Mouse (Mus musculus): Measurements from ENCODE around the gene Gstt2. TPM values are rescaled to one million over a fixed set of nuclear protein-coding genes. Genes with fewer than 3 reads are reported as not detected.
A peak's percentile ranks its signal among the peaks of the same experiment; 100 is the strongest.

The Gstt2 gene
- polyA plus RNA-seq, 3 experiments from 2014 or later, result 52.2 to 69.9 (median 64.5) TPM

- ATAC-seq, result no peak
These were observed 9.4 kb downstream of the Gstt2 start for GRCm38 (mm10) chr10:75827668-75828360.

DNA sequence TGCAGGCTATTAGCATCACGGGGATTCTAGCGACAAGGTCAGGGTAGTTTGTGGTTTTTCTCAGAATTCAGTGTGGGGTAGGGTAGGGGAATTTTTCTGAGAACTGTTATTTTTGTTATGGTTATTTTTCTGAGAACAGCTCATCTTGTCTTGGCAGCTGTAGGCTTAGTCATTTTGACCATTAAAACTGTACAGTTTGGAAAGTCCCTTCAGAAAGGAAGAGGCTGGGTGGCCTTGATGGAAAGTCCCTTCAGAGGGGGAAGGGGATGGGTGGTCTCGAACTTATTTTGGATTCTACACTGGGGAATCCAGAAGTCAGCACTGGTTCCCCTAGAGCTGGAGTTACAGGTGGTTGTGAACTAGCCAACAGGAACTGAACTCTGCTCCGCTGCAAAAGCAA lies 12.7 kb downstream of the Gstt2 start:
- ATAC-seq, result no peak

DNA sequence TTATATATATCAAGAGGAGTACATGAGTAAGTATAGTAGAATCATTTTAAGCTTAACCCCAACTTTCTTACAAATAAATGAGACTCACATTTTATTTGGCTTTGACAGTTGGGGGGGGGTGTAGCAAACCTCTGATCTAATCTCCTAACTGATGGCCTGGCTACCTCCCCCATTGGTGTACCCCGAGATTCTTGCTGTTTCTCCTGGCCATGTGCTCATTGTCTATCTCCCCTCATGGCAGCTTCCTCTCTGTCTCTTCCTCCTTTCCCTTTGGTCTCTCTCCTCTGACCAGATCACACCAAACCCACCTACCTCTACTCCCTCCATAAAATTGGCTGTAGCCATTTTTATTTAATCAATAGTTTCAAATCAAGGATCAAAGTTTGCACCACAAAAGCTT lies 13.4 kb downstream of the Gstt2 start:
- ATAC-seq, result no peak

DNA sequence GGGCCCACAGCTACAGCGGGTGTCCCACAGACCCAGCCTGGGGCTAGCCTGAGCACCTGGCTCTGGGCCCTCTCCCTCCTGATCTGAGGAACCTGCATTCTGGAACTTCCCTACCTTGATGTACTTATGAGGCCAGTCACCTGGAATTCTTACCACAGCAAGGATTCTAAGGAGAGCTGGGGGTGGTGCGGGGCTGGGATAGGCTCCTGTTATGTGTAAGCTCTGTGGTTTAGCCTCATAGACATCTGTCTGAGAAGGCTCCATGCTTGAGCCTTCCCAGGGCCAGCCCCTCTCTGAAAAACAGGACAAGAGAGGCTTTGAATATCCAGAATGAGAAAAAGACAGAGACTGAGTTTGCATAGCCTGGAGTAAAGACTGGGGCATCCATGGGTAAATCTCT lies 14.8 kb downstream of the Gstt2 start, which contains the start of gene Gstt4:
TSS of gene Gstt4 (minus strand) at position 101 of the 400 bp plus-strand sequence.
- no peak for ATAC-seq

GRCm38 (mm10) chr10:75819882-75820281 lies 17.3 kb downstream of the Gstt2 start:
- no peak for ATAC-seq

- ATAC-seq, result no peak
These were observed 18.6 kb downstream of the Gstt2 start for GRCm38 (mm10) chr10:75818641-75819040.

GRCm38 (mm10) chr10:75804217-75804616 lies 33.0 kb downstream of the Gstt2 start:
- ATAC-seq, result no peak

DNA sequence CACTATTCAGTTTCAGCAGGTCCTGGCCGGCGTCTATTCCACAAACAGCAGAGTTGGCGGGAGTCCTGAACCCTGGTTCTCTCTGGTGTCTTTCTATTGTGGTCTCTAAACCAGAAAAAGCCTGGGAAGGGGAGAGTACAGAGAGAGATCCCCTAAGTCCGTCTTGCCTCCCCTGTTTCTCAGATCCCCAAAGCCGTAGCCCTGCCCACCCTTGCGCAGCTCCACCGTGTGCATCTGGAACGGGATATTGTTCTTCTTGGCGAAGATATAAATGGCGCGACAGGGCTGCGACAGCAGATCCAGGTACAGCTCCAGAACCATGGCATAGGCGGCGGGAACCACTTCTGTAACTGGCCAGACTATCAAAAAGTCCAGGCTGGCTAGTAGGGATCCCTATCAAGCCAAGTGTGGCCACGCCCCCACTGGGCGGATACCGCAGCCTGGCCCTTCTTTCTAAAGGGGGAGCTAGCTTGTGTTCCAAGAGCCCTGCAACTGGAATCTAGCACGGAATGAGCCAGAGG lies 39.0 kb downstream of the Gstt2 start, which contains the start of gene Gstt1:
TSS of gene Gstt1 (minus strand) at position 409 of the 521 bp plus-strand sequence.
- peak; percentile 37 for ATAC-seq

DNA sequence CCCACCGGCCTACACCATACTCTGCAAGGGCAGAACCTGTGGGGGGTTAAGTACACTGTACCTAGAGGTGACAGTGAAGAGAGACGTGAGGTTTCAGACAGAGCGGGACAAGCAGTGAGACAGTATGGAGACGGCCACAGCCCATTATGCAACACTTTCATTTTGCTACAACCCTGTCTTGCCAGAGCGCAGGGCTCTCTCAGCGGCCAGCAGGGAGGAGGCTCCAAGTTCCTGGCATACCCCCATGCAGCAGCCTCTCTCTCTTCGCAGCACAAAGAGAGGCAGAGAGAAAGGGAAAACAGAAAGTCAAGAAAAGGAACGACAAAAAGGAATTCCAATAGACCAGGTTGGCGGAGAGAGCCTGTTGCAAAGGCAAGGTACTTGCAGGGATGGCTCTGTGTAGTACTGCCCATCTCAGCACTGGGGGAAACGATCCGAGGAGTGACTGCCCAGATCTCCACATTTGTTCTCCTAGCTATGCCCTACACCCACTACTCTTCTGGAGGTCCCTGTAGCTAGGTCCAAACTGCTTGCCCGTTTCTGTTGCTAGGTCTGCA lies 39.5 kb downstream of the Gstt2 start:
- peak; percentile 70 for ATAC-seq

- no peak for ATAC-seq
These were observed 40.3 kb downstream of the Gstt2 start for GRCm38 (mm10) chr10:75796731-75797516.

- no peak for ATAC-seq
These were observed 42.3 kb downstream of the Gstt2 start for GRCm38 (mm10) chr10:75794880-75795279.

DNA sequence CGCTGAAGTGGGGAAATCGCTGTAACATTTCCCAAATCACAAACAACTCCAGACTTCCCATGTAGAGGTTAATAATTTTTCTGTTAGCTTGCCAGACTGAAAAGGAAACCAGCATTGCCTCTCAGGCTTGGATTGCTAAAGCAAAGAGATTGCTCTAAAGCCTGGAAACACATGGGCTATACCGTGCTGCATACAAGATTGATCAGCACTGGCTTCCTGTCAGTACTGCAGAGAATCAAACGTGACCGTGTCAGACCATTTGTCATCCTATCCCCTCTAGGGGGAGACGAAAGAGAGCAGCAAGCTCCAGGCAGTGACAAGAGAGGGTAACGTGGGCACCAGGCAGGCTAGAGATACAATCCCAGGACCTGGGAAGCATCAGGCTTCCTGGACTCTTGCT lies 46.5 kb downstream of the Gstt2 start:
- ATAC-seq, result no peak

GRCm38 (mm10) chr10:75789841-75790240 lies 47.4 kb downstream of the Gstt2 start:
- ATAC-seq, result no peak

DNA sequence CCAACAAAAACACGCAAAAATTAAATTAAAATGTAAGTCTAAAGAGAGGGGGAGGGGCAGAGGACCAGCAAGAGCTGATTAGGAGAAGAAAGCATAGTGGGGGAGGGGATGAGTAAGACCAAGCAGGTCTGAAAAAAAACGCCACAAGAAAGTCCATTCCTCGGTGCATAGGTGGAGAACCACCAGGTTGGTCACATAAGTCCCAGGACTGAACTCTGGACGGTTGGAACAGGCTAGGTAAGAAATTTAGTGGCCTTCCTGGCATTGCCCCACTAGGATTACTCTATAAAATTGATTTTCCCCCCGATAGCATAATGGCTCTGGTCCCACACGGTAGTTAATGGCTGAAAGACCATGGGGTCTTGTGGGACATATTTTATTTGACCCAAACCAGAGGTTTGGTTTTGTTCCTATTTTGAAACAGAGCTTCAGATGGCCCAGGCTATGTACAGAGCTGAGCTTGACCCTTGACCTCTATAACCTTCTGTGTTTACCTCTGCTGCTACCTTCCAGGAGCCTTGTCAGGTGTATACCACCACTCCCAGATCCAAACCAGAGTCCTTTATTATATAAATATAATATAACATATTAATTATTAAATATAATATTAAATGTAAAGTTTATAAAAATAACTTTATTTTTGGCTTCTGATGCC lies 48.0 kb downstream of the Gstt2 start:
- ATAC-seq, result no peak

GRCm38 (mm10) chr10:75788277-75788676 lies 48.9 kb downstream of the Gstt2 start:
- ATAC-seq, result no peak

GRCm38 (mm10) chr10:75785442-75785841 lies 51.8 kb downstream of the Gstt2 start:
- ATAC-seq, result no peak

Other genes starting within 250 kb of the Gstt2 start
- gene Ggt5, start 248.1 kb downstream of the Gstt2 start, polyA plus RNA-seq (2017; shearing (Covaris generic)), result under 1 TPM; 0.29 to 0.45 (median 0.42) TPM
- 10 to 100 TPM; 12.4 to 23.2 (median 19.2) TPM for gene Susd2, start 193.4 kb downstream of the Gstt2 start, polyA plus RNA-seq (2017; shearing (Covaris generic))
- gene Cabin1, start 73.1 kb downstream of the Gstt2 start, polyA plus RNA-seq (2017; shearing (Covaris generic)), result 10 to 100 TPM; 24.8 to 27.1 (median 26.2) TPM
- gene Ddt, start 64.0 kb downstream of the Gstt2 start, polyA plus RNA-seq (2017; shearing (Covaris generic)), result 10 to 100 TPM; 63.4 to 95.0 (median 86.4) TPM
- gene Gm20441, start 56.5 kb downstream of the Gstt2 start, polyA plus RNA-seq (2017; shearing (Covaris generic)), result not detected
- 10 to 100 TPM in 1 of 3 experiments, 1 to 10 TPM in 2; 9.0 to 12.7 (median 9.3) TPM for gene Gstt3, start 56.0 kb downstream of the Gstt2 start, polyA plus RNA-seq (2017; shearing (Covaris generic))
- gene Gstt1, start 38.8 kb downstream of the Gstt2 start, polyA plus RNA-seq (2017; shearing (Covaris generic)), result 1 to 10 TPM; 1.7 to 3.6 (median 2.2) TPM
- gene Gstt4, start 14.9 kb downstream of the Gstt2 start, polyA plus RNA-seq (2017; shearing (Covaris generic)), result not detected
- 100 to 1,000 TPM; 423 to 560 (median 495) TPM for gene Mif, start 22.8 kb upstream of the Gstt2 start, polyA plus RNA-seq (2017; shearing (Covaris generic))
- gene Derl3, start 56.0 kb upstream of the Gstt2 start, polyA plus RNA-seq (2017; shearing (Covaris generic)), result 1 to 10 TPM in 1 of 3 experiments, under 1 TPM in 2; 0.39 to 3.3 (median 0.73) TPM
- gene Smarcb1, start 84.2 kb upstream of the Gstt2 start, polyA plus RNA-seq (2017; shearing (Covaris generic)), result 100 to 1,000 TPM in 2 of 3 experiments, 10 to 100 TPM in 1; 89.2 to 126 (median 106) TPM
- gene Chchd10, start 95.7 kb upstream of the Gstt2 start, polyA plus RNA-seq (2017; shearing (Covaris generic)), result 10 to 100 TPM in 2 of 3 experiments, 1 to 10 TPM in 1; 5.3 to 15.4 (median 11.3) TPM
- 1 to 10 TPM in 2 of 3 experiments, under 1 TPM in 1; 0.91 to 7.7 (median 4.4) TPM for gene Mmp11, start 99.1 kb upstream of the Gstt2 start, polyA plus RNA-seq (2017; shearing (Covaris generic))
- not detected for gene Gm867, start 103.2 kb upstream of the Gstt2 start, polyA plus RNA-seq (2017; shearing (Covaris generic))
- under 1 TPM in 1 of 3 experiments, not detected in 2; 0.99 TPM for gene Vpreb3, start 105.6 kb upstream of the Gstt2 start, polyA plus RNA-seq (2017; shearing (Covaris generic))
- 1 to 10 TPM in 1 of 3 experiments, under 1 TPM in 2; 0.30 to 1.7 (median 0.58) TPM for gene Gm5134, start 117.1 kb upstream of the Gstt2 start, polyA plus RNA-seq (2017; shearing (Covaris generic))
- 10 to 100 TPM in 1 of 3 experiments, 1 to 10 TPM in 2; 9.6 to 10.3 (median 9.9) TPM for gene Zfp280b, start 195.2 kb upstream of the Gstt2 start, polyA plus RNA-seq (2017; shearing (Covaris generic))